Mouse (Mus musculus) bone marrow, adult 2 months (tissue): ENCODE measurements around the gene Plk1. TPM values are rescaled to one million over a fixed set of nuclear protein-coding genes. Genes with fewer than 3 reads are reported as not detected.

Source experiments
- H3K27ac ChIP-seq: fragments of 200-500 bp; 2 replicates; pipeline ENCODE4 v1.5.1; 2012; ENCODE audit warnings: low read depth, mild to moderate bottlenecking, control low read depth, inconsistent platforms, low read length; ENCODE audit not compliant: control insufficient read depth, poor library complexity, insufficient read depth
- H3K4me1 ChIP-seq: fragments of 200-500 bp; 2 replicates; pipeline ENCODE4 v1.6.1; 2011; ENCODE audit warnings: low read length; ENCODE audit not compliant: control insufficient read depth, insufficient read depth
- H3K4me3 ChIP-seq: fragments of 200-500 bp; replicated peaks from 2 replicates; pipeline ENCODE3; 2011; ENCODE audit warnings: mild to moderate bottlenecking, low read depth, low read length, control low read depth; ENCODE audit not compliant: control insufficient read depth
- CTCF ChIP-seq: fragments of 200-500 bp; IDR thresholded peaks from 2 replicates; pipeline ENCODE4 v1.5.1; 2011; ENCODE audit warnings: low read length, control low read depth; ENCODE audit not compliant: control insufficient read depth, insufficient read depth
- POLR2A ChIP-seq: fragments of 200-500 bp; IDR thresholded peaks from 2 replicates; pipeline ENCODE4 v1.6.1; 2011; ENCODE audit warnings: low read depth, mild to moderate bottlenecking, control low read depth, low read length, borderline replicate concordance; ENCODE audit not compliant: control insufficient read depth
- WGBS: fragments of 180-500 bp; shearing (Covaris S2); methylation state at CpG from one replicate; pipeline ENCODE4 v1.1.7; 2018; 5-methylcytosine and 5-hydroxymethylcytosine counted together
- polyA plus RNA-seq: library from polyadenylated mRNA; stranded (reverse); fragments of >200 nt; gene quantifications from 2 replicates; pipeline ENCODE4 v1.2.4, GENCODE M21; 2011; ENCODE audit warnings: low replicate concordance; ENCODE audit not compliant: missing spikeins, insufficient read depth, insufficient read length

Gene Plk1
- 36.1 and 36.6 TPM in 2 replicates for polyA plus RNA-seq

- H3K4me3 ChIP-seq, result peak within 1 kb of the TSS; percentile 91
- TF ChIP-seq POLR2A, result peak; percentile 83; the same call in 1 of the 2 replicates
- TF ChIP-seq CTCF, result no peak
- peak within 1 kb of the TSS; percentile 57 for H3K27ac ChIP-seq
- under 1% methylated on average over 63 of the region's 63 CpGs for WGBS
- peaks cover 2% of the 10 kb centered on the region; the same call in 1 of the 2 replicates for H3K4me1 ChIP-seq
Observed at GRCm38 (mm10) chr7:122158915-122159902, at the start of gene Plk1. Gene Plk1, plus strand, starts transcription at chr7:122159439.

DNA sequence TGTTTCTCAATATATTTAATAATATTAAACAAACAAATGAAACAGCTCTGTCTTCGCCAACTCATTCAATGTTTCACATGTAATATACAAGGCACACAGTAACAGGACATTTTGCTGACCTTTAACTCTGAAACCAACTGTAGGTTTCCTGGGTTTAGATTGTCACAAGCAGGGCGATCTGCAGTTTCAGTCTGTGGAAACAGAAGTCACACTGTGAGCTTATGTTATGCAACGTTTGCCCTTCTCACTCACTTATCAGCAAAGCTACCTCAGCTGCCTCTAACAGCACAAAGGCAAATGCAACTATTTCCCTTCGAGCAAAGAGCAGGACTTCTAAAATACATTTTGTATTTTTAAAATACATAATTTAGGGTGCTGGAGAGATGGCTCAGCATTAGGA lies 35.7 kb upstream of the Plk1 start:
- Histone ChIP-seq H3K4me1 (no peaks in the 10 kb centered on the region), H3K27ac (no peak overlapping the region), H3K4me3 (no peak overlapping the region)
- WGBS, result 68% methylated on average over 4 of the region's 4 CpGs
- TF ChIP-seq CTCF (no peak), POLR2A (no peak)

DNA sequence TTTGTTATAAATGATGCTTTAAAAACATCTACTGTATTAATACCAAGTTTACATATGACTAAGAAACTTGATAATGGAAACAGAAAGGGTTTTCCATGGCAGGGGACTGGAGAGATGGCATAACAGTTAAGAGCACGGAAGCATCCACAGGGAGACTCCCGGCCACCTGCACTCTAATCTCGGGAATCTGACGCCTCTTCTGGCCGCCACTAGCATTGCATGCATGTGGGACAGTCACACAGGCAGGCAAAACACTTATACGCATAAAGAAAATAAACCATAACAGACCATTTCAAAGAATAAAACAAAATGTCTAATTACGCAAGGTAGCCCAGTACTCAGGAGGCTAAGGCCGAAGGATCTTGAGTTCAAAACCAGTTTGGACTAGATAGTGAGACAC lies 33.6 kb upstream of the Plk1 start:
- H3K4me3 ChIP-seq, result no peak overlapping the region
- no peaks in the 10 kb centered on the region for H3K4me1 ChIP-seq
- H3K27ac ChIP-seq, result no peak overlapping the region
- TF ChIP-seq POLR2A (no peak), CTCF (no peak)
- WGBS, result 89% methylated on average over 8 of the region's 8 CpGs

- 95% methylated on average over 11 of the region's 11 CpGs for WGBS
- TF ChIP-seq POLR2A (no peak), CTCF (no peak)
- H3K4me3 ChIP-seq, result no peak overlapping the region
- no peak overlapping the region for H3K27ac ChIP-seq
- H3K4me1 ChIP-seq, result no peaks in the 10 kb centered on the region; the same call in 1 of the 2 replicates
Observed at GRCm38 (mm10) chr7:122126946-122127345, 32.3 kb upstream of the Plk1 start.

DNA sequence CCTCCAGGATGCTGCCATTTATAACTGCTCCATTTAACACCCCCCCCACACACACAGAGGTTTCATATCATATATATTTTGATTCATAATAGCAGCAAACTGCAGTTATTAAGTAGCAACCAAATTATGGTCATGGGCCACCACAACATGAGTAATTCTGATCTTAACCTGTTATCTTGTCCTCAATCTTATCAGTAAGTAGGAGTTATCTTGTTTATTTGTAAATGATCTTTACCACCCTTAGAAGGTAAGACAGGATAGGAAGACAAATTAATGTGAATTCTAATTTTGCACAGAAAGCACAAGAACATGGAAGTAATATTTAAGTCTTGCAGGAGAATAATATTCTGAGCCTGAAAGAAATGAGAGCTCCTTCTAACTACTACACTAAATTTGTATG lies 27.4 kb upstream of the Plk1 start:
- H3K4me3 ChIP-seq, result no peak overlapping the region
- TF ChIP-seq POLR2A (no peak), CTCF (no peak)
- H3K4me1 ChIP-seq, result no peaks in the 10 kb centered on the region; the same call in 1 of the 2 replicates
- no peak overlapping the region for H3K27ac ChIP-seq

GRCm38 (mm10) chr7:122132497-122133337 lies 26.5 kb upstream of the Plk1 start, which contains the start of the genes Palb2 and Dctn5:
Gene Palb2, minus strand, starts transcription at chr7:122132985.
Gene Dctn5, plus strand, starts transcription at chr7:122133041.
- under 1% methylated on average over 54 of the region's 54 CpGs for WGBS
- H3K4me3 ChIP-seq, result peak within 1 kb of the TSS; percentile 98
- H3K27ac ChIP-seq, result peak within 1 kb of the TSS; percentile 70
- peak; percentile 79 for TF ChIP-seq POLR2A
- no peak; the same call in 1 of the 2 replicates for TF ChIP-seq CTCF
- no peaks in the 10 kb centered on the region; the same call in 1 of the 2 replicates for H3K4me1 ChIP-seq

- Histone ChIP-seq H3K4me3 (peak overlapping the region; percentile 98), H3K4me1 (no peaks in the 10 kb centered on the region; the same call in 1 of the 2 replicates), H3K27ac (peak overlapping the region; percentile 70)
- WGBS, result 9% methylated on average over 8 of the region's 8 CpGs
- TF ChIP-seq POLR2A (no peak), CTCF (no peak)
Observed at GRCm38 (mm10) chr7:122133338-122133625, 26.0 kb upstream of the Plk1 start.

GRCm38 (mm10) chr7:122135070-122135469 lies 24.2 kb upstream of the Plk1 start:
- H3K27ac ChIP-seq, result no peak overlapping the region
- TF ChIP-seq POLR2A, result no peak
- TF ChIP-seq CTCF, result no peak
- WGBS, result 73% methylated on average over 10 of the region's 10 CpGs
- no peaks in the 10 kb centered on the region; the same call in 1 of the 2 replicates for H3K4me1 ChIP-seq
- H3K4me3 ChIP-seq, result no peak overlapping the region
